Mouse (Mus musculus): ENCODE measurements around the gene Nav2. TPM values are rescaled to one million over a fixed set of nuclear protein-coding genes. Genes with fewer than 3 reads are reported as not detected.

Gene Nav2
- total and polyA plus RNA-seq, 2 experiments from 2014 or later, result 16.3 to 44.0 TPM

GRCm38 (mm10) chr7:49206775-49207676, 298.5 kb downstream of the Nav2 start:
- Histone ChIP-seq H3K4me2 (ENCODE audit: low read depth) (no peak overlapping the region), H3K36me3 (ENCODE audit: insufficient read depth) (no peaks in the 10 kb centered on the region), H3K9ac (no peak overlapping the region), H3K27me3 (ENCODE audit: insufficient read depth, low read length) (no peaks in the 10 kb centered on the region), H3K9me3 (ENCODE audit: low read length) (no peaks in the 10 kb centered on the region), H3K4me1 (ENCODE audit: insufficient read depth) (peaks cover 8% of the 10 kb centered on the region), H3K4me3 (ENCODE audit: low read depth, low read length) (no peak overlapping the region), H3K27ac (ENCODE audit: low read depth, low read length) (no peak overlapping the region)
- ATAC-seq (no peak), DNase-seq (no peak)
- 71% methylated on average over 5 of the region's 5 CpGs for WGBS
- no peak for TF ChIP-seq CTCF (IDR thresholded peaks at IDR 0.05; ENCODE audit: low read depth)

GRCm38 (mm10) chr7:49209526-49209925, 301.0 kb downstream of the Nav2 start:
- Histone ChIP-seq H3K4me3 (ENCODE audit: low read depth, low read length) (no peak overlapping the region), H3K27me3 (ENCODE audit: insufficient read depth, low read length) (no peaks in the 10 kb centered on the region), H3K27ac (ENCODE audit: low read depth, low read length) (no peak overlapping the region), H3K4me2 (ENCODE audit: low read depth) (no peak overlapping the region), H3K9ac (no peak overlapping the region), H3K9me3 (ENCODE audit: low read length) (no peaks in the 10 kb centered on the region), H3K36me3 (ENCODE audit: insufficient read depth) (no peaks in the 10 kb centered on the region), H3K4me1 (ENCODE audit: insufficient read depth) (peaks cover 8% of the 10 kb centered on the region)
- TF ChIP-seq CTCF (IDR thresholded peaks at IDR 0.05; ENCODE audit: low read depth), result no peak
- DNase-seq (peak; percentile 40), ATAC-seq (peak; percentile 61)
- WGBS, result 47% methylated on average over 7 of the region's 7 CpGs

- WGBS, result 88% methylated on average over 8 of the region's 8 CpGs
- Histone ChIP-seq H3K36me3 (ENCODE audit: insufficient read depth) (no peaks in the 10 kb centered on the region), H3K27me3 (ENCODE audit: insufficient read depth, low read length) (no peaks in the 10 kb centered on the region), H3K27ac (ENCODE audit: low read depth, low read length) (no peak overlapping the region), H3K9me3 (ENCODE audit: low read length) (no peaks in the 10 kb centered on the region), H3K4me3 (ENCODE audit: low read depth, low read length) (no peak overlapping the region), H3K9ac (no peak overlapping the region), H3K4me1 (ENCODE audit: insufficient read depth) (peaks cover 8% of the 10 kb centered on the region), H3K4me2 (ENCODE audit: low read depth) (no peak overlapping the region)
- TF ChIP-seq CTCF (IDR thresholded peaks at IDR 0.05; ENCODE audit: low read depth), result no peak
- no peak for ATAC-seq
- no peak for DNase-seq
These were observed 302.2 kb downstream of the Nav2 start for GRCm38 (mm10) chr7:49210721-49211120.

- no peaks in the 10 kb centered on the region for H3K27me3 ChIP-seq (ENCODE audit: insufficient read depth, low read length)
- no peaks in the 10 kb centered on the region for H3K36me3 ChIP-seq (ENCODE audit: insufficient read depth)
- no peak overlapping the region for H3K4me2 ChIP-seq (ENCODE audit: low read depth)
- no peak overlapping the region for H3K4me3 ChIP-seq (ENCODE audit: low read depth, low read length)
- peaks cover 8% of the 10 kb centered on the region for H3K4me1 ChIP-seq (ENCODE audit: insufficient read depth)
- TF ChIP-seq CTCF (IDR thresholded peaks at IDR 0.05; ENCODE audit: low read depth), result no peak
- WGBS, result 65% methylated on average over 4 of the region's 4 CpGs
- no peak overlapping the region for H3K9ac ChIP-seq
- no peak for DNase-seq
- ATAC-seq, result no peak
- H3K9me3 ChIP-seq (ENCODE audit: low read length), result no peaks in the 10 kb centered on the region
- no peak overlapping the region for H3K27ac ChIP-seq (ENCODE audit: low read depth, low read length)
These were observed 304.5 kb downstream of the Nav2 start for GRCm38 (mm10) chr7:49213011-49213410.

GRCm38 (mm10) chr7:49217786-49218185, 309.3 kb downstream of the Nav2 start:
- Histone ChIP-seq H3K4me1 (ENCODE audit: insufficient read depth) (no peaks in the 10 kb centered on the region), H3K27me3 (ENCODE audit: insufficient read depth, low read length) (no peaks in the 10 kb centered on the region), H3K9ac (no peak overlapping the region), H3K36me3 (ENCODE audit: insufficient read depth) (no peaks in the 10 kb centered on the region), H3K4me2 (ENCODE audit: low read depth) (no peak overlapping the region), H3K4me3 (ENCODE audit: low read depth, low read length) (no peak overlapping the region), H3K9me3 (ENCODE audit: low read length) (no peaks in the 10 kb centered on the region), H3K27ac (ENCODE audit: low read depth, low read length) (no peak overlapping the region)
- no peak for DNase-seq
- no peak for TF ChIP-seq CTCF (IDR thresholded peaks at IDR 0.05; ENCODE audit: low read depth)
- 83% methylated on average over 6 of the region's 6 CpGs for WGBS
- no peak for ATAC-seq

GRCm38 (mm10) chr7:49225741-49226140, 317.2 kb downstream of the Nav2 start:
- no peaks in the 10 kb centered on the region for H3K4me1 ChIP-seq (ENCODE audit: insufficient read depth)
- no peak overlapping the region for H3K9ac ChIP-seq
- no peaks in the 10 kb centered on the region for H3K36me3 ChIP-seq (ENCODE audit: insufficient read depth)
- no peak overlapping the region for H3K4me3 ChIP-seq (ENCODE audit: low read depth, low read length)
- 79% methylated on average over 5 of the region's 5 CpGs for WGBS
- no peak for TF ChIP-seq CTCF (IDR thresholded peaks at IDR 0.05; ENCODE audit: low read depth)
- no peaks in the 10 kb centered on the region for H3K27me3 ChIP-seq (ENCODE audit: insufficient read depth, low read length)
- H3K9me3 ChIP-seq (ENCODE audit: low read length), result no peaks in the 10 kb centered on the region
- ATAC-seq, result no peak
- no peak overlapping the region for H3K27ac ChIP-seq (ENCODE audit: low read depth, low read length)
- no peak for DNase-seq
- no peak overlapping the region for H3K4me2 ChIP-seq (ENCODE audit: low read depth)

GRCm38 (mm10) chr7:49232969-49233368, 324.5 kb downstream of the Nav2 start:
- TF ChIP-seq CTCF (IDR thresholded peaks at IDR 0.05; ENCODE audit: low read depth), result no peak
- DNase-seq (no peak), ATAC-seq (no peak; the same call in 1 of the 2 replicates)
- H3K27ac ChIP-seq (ENCODE audit: low read depth, low read length), result no peak overlapping the region
- H3K9ac ChIP-seq, result no peak overlapping the region
- no peak overlapping the region for H3K4me3 ChIP-seq (ENCODE audit: low read depth, low read length)
- H3K4me1 ChIP-seq (ENCODE audit: insufficient read depth), result no peaks in the 10 kb centered on the region
- H3K9me3 ChIP-seq (ENCODE audit: low read length), result no peaks in the 10 kb centered on the region
- no peaks in the 10 kb centered on the region for H3K27me3 ChIP-seq (ENCODE audit: insufficient read depth, low read length)
- no peak overlapping the region for H3K4me2 ChIP-seq (ENCODE audit: low read depth)
- H3K36me3 ChIP-seq (ENCODE audit: insufficient read depth), result no peaks in the 10 kb centered on the region
- 90% methylated on average over 2 of the region's 2 CpGs for WGBS
